Mouse (Mus musculus) embryonic facial prominence, embryonic 14.5 days (tissue): ENCODE results near the gene Gm8693. TPM values are rescaled to one million over a fixed set of nuclear protein-coding genes. Genes with fewer than 3 reads are reported as not detected.
"Not testable (repeated sequence)": the region's sequence is repeated elsewhere in the genome, so short reads cannot be mapped to it uniquely, and the experiment has no call there.

Experiments
- ATAC-seq: fragments of 200-750 bp; cut with Nextera tagmentation; 2 replicates; pipeline ENCODE4 v1.8.0; 2017; ENCODE audit warnings: low read depth, moderate number of reproducible peaks, moderate TSS enrichment
- DNase-seq: peaks from one replicate; pipeline ENCODE4 v3.0.0-alpha.2; 2015; ENCODE audit warnings: low spot score
- H3K27ac ChIP-seq: fragments of 300-500 bp; sonication (generic); replicated peaks from 2 replicates; pipeline ENCODE4 v1.5.1; 2014; ENCODE audit warnings: low read depth, mild to moderate bottlenecking, low read length, moderate library complexity
- H3K27me3 ChIP-seq: fragments of 300-500 bp; sonication (generic); replicated peaks from 2 replicates; pipeline ENCODE4 v1.6.1; 2014; ENCODE audit warnings: low read length; ENCODE audit not compliant: control insufficient read depth, insufficient read depth
- H3K36me3 ChIP-seq: fragments of 300-500 bp; sonication (generic); 2 replicates; pipeline ENCODE4 v1.6.1; 2014; ENCODE audit warnings: low read length, mixed read lengths; ENCODE audit not compliant: control insufficient read depth, insufficient read depth
- H3K4me1 ChIP-seq: fragments of 300-500 bp; sonication (generic); 2 replicates; pipeline ENCODE4 v1.6.1; 2014; ENCODE audit warnings: antibody characterized with exemption, low read length; ENCODE audit not compliant: control insufficient read depth, insufficient read depth
- H3K4me2 ChIP-seq: fragments of 300-500 bp; sonication (generic); 2 replicates; pipeline ENCODE4 v1.6.1; 2014; ENCODE audit warnings: low read depth, mild to moderate bottlenecking, low read length, moderate library complexity, mixed read lengths
- H3K4me3 ChIP-seq: fragments of 300-500 bp; sonication (generic); 2 replicates; pipeline ENCODE4 v1.5.1; 2014; ENCODE audit warnings: low read depth, mild to moderate bottlenecking, low read length
- H3K9ac ChIP-seq: fragments of 300-500 bp; sonication (generic); 2 replicates; pipeline ENCODE4 v1.6.1; 2014; ENCODE audit warnings: low read depth, mild to moderate bottlenecking, low read length, moderate library complexity, mixed read lengths
- H3K9me3 ChIP-seq: fragments of 300-500 bp; sonication (generic); 2 replicates; pipeline ENCODE4 v1.6.1; 2016; ENCODE audit warnings: low read length; ENCODE audit not compliant: control insufficient read depth
- WGBS: fragments of 180-500 bp; shearing (Covaris S2); extraction: QIAGEN DNeasy Blood & Tissue Kit; methylation state at CpG from one replicate; pipeline ENCODE4 v1.1.7; 2014; 5-methylcytosine and 5-hydroxymethylcytosine counted together
- polyA plus RNA-seq: library from polyadenylated mRNA; unstranded; fragments of >200 nt; fragmentation: Nextera tagmentation; extraction: Ambion mirVana; gene quantifications from 2 replicates; pipeline ENCODE4 v1.2.1, GENCODE M21; 2014

Gene Gm8693
- not detected in 2 replicates for polyA plus RNA-seq

GRCm38 (mm10) chr7:22692217-22692616 lies at the start of gene Gm8693:
Gene Gm8693, minus strand, starts transcription at chr7:22692317.
- not testable (repeated sequence) for H3K9me3 ChIP-seq, H3K4me1 ChIP-seq, H3K4me3 ChIP-seq, H3K9ac ChIP-seq, H3K36me3 ChIP-seq, DNase-seq, H3K4me2 ChIP-seq, H3K27me3 ChIP-seq, ATAC-seq, H3K27ac ChIP-seq
- no CpG with 5 or more reads among the region's 2 CpGs for WGBS

- H3K4me3 ChIP-seq, H3K4me1 ChIP-seq, DNase-seq, H3K27me3 ChIP-seq, ATAC-seq, H3K27ac ChIP-seq, H3K9me3 ChIP-seq, H3K4me2 ChIP-seq, H3K36me3 ChIP-seq, H3K9ac ChIP-seq: not testable (repeated sequence)
- WGBS = no CpG with 5 or more reads among the region's 1 CpGs
Measured at GRCm38 (mm10) chr7:22719610-22720009, 27.5 kb upstream of the Gm8693 start, which contains the start of gene Gm4567. Gene Gm4567, minus strand, starts transcription at chr7:22719710.

- WGBS = no CpG with 5 or more reads among the region's 3 CpGs
Measured at GRCm38 (mm10) chr7:22657718-22658117, 34.4 kb downstream of the Gm8693 start, which contains the start of gene Vmn1r155. Gene Vmn1r155, plus strand, starts transcription at chr7:22658018.

More at GRCm38 (mm10) chr7:22657718-22658117, 34.4 kb downstream of the Gm8693 start, which contains the start of gene Vmn1r155:
- not testable (repeated sequence) for H3K4me3 ChIP-seq, ATAC-seq, H3K4me1 ChIP-seq, H3K27ac ChIP-seq, H3K27me3 ChIP-seq, DNase-seq, H3K4me2 ChIP-seq, H3K9me3 ChIP-seq, H3K9ac ChIP-seq, H3K36me3 ChIP-seq

Other genes starting within 250 kb of the Gm8693 start
- not detected in 2 replicates for gene Gm10665, start 228.2 kb downstream of the Gm8693 start, polyA plus RNA-seq
- not detected in 2 replicates for gene Vmn1r151, start 192.6 kb downstream of the Gm8693 start, polyA plus RNA-seq
- gene Vmn1r152, start 169.3 kb downstream of the Gm8693 start, polyA plus RNA-seq = not detected in 2 replicates
- not detected in 2 replicates for gene Gm8677, start 157.4 kb downstream of the Gm8693 start, polyA plus RNA-seq
- gene Gm4201, start 127.0 kb downstream of the Gm8693 start, polyA plus RNA-seq = not detected in 2 replicates
- gene Gm4565, start 104.2 kb downstream of the Gm8693 start, polyA plus RNA-seq = not detected in 2 replicates
- not detected in 2 replicates for gene Vmn1r155, start 34.3 kb downstream of the Gm8693 start, polyA plus RNA-seq
- not detected in 2 replicates for gene Gm4567, start 27.4 kb upstream of the Gm8693 start, polyA plus RNA-seq
- not detected in 2 replicates for gene Vmn1r157, start 69.4 kb upstream of the Gm8693 start, polyA plus RNA-seq
- not detected in 2 replicates for gene Vmn1r158, start 98.5 kb upstream of the Gm8693 start, polyA plus RNA-seq
- not detected in 2 replicates for gene Vmn1r159, start 151.3 kb upstream of the Gm8693 start, polyA plus RNA-seq
- not detected in 2 replicates for gene Vmn1r160, start 178.9 kb upstream of the Gm8693 start, polyA plus RNA-seq